Mouse (Mus musculus) midbrain, embryonic 10.5 days (tissue): Measurements from ENCODE around the gene Git2. TPM values are rescaled to one million over a fixed set of nuclear protein-coding genes. Genes with fewer than 3 reads are reported as not detected.

Experiments used
- DNase-seq: peaks from one replicate; pipeline ENCODE4 v3.0.0-alpha.2; 2017; ENCODE audit warnings: low spot score
- H3K27ac ChIP-seq: fragments of 300-500 bp; sonication (generic); replicated peaks from 2 replicates; pipeline ENCODE4 v1.5.1; 2016; ENCODE audit warnings: mild to moderate bottlenecking
- H3K27me3 ChIP-seq: fragments of 300-500 bp; sonication (generic); 2 replicates; pipeline ENCODE4 v1.6.1; 2016; ENCODE audit warnings: low read depth, mild to moderate bottlenecking; ENCODE audit not compliant: poor library complexity, severe bottlenecking
- H3K36me3 ChIP-seq: fragments of 300-500 bp; sonication (generic); 2 replicates; pipeline ENCODE4 v1.6.1; 2016; ENCODE audit warnings: mild to moderate bottlenecking, moderate library complexity
- H3K4me1 ChIP-seq: fragments of 300-500 bp; sonication (generic); 2 replicates; pipeline ENCODE4 v1.6.1; 2016
- H3K4me3 ChIP-seq: fragments of 300-500 bp; sonication (generic); 2 replicates; pipeline ENCODE4 v1.5.1; 2016; ENCODE audit warnings: mild to moderate bottlenecking, moderate library complexity
- H3K9me3 ChIP-seq: fragments of 300-500 bp; sonication (generic); replicated peaks from 2 replicates; pipeline ENCODE4 v1.6.1; 2016; ENCODE audit warnings: mild to moderate bottlenecking
- WGBS: fragments of 180-500 bp; shearing (Covaris S2); methylation state at CpG from one replicate; pipeline ENCODE4 v1.1.7; 2016; 5-methylcytosine and 5-hydroxymethylcytosine counted together
- microRNA-seq: library from miRNA; unstranded; fragments of <30 nt; microRNA quantifications from one replicate; pipeline ENCODE4, GENCODE M21; 2017
- polyA plus RNA-seq: library from polyadenylated mRNA; unstranded; fragments of >200 nt; fragmentation: Nextera tagmentation; extraction: Ambion mirVana; gene quantifications from 2 replicates; pipeline ENCODE4 v1.2.1, GENCODE M21; 2016

The Git2 gene
- polyA plus RNA-seq, 1 experiment from 2014 or later, result 34.4 TPM

DNA sequence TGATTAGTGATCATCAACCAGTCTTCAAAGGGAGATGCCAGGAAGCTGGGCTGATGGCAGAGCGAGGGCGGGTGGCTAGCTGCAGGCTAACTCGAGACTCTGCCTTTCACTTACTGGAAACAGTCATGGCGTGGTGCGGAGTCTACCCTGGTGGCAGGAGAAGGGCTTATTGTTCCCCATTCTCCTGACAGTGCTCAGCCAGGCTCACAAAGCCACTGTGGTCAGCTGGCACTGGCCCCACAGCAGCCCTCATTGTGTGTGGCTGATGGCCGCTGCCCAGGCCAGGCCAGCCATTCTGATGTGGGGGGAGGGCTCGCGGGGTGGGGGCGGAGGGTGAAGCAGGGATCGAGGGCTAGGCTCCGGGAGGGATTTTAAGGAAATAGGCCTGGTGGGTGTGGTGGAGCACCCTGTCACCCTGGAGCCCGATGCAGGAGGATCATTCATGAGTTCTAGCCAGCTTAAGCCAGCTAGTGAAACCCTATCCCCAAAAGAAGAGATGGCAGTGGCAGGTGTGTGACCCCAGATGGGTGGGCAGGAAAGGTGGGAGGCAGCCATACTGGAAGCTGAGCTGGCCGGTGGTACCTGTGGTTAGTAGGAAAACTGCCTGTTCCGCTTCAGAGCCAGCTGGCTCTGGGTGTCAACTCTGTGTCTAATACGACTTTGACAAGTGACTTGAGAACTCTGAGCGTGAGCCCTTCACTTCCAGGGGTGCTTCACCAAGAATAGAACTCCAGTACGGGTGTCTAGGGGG is 95.3 kb downstream of the Git2 start:
- no peak for DNase-seq
- H3K27ac ChIP-seq, result peak overlapping the region; percentile 61
- 78% methylated on average over 17 of the region's 17 CpGs for WGBS
- peaks cover 26% of the 10 kb centered on the region for H3K36me3 ChIP-seq
- no peaks in the 10 kb centered on the region for H3K9me3 ChIP-seq
- H3K27me3 ChIP-seq, result no peaks in the 10 kb centered on the region
- no peak overlapping the region for H3K4me3 ChIP-seq
- peaks cover 37% of the 10 kb centered on the region for H3K4me1 ChIP-seq

Small RNA genes lying within 50 kb of the gene (microRNA-seq; reads per million reads assigned to microRNA genes)
- gene Mir7028, result not detected

Other genes starting within 250 kb of the Git2 start
- 4.0 and 5.1 TPM in 2 replicates for gene Fam222a, start 207.5 kb downstream of the Git2 start, polyA plus RNA-seq
- gene Trpv4, start 117.1 kb downstream of the Git2 start, polyA plus RNA-seq, result 0.12 and 0.27 TPM in 2 replicates
- 81.8 and 83.0 TPM in 2 replicates for gene Gltp, start 84.5 kb downstream of the Git2 start, polyA plus RNA-seq
- gene Tchp, start 67.8 kb downstream of the Git2 start, polyA plus RNA-seq, result 19.4 and 22.0 TPM in 2 replicates
- 50.1 and 54.0 TPM in 2 replicates for gene Ankrd13a, start 840 bp downstream of the Git2 start, polyA plus RNA-seq
- 133 and 143 TPM in 2 replicates for gene 1500011B03Rik, start 48.0 kb upstream of the Git2 start, polyA plus RNA-seq
- not detected in 2 replicates for gene 4930519G04Rik, start 78.1 kb upstream of the Git2 start, polyA plus RNA-seq
- gene Gm9936, start 83.2 kb upstream of the Git2 start, polyA plus RNA-seq, result 0.16 and 0.57 TPM in 2 replicates
- 0.54 and 0.88 TPM in 2 replicates for gene Oasl2, start 121.4 kb upstream of the Git2 start, polyA plus RNA-seq
- gene Oasl1, start 147.7 kb upstream of the Git2 start, polyA plus RNA-seq, result not detected in 2 replicates
- gene 2210016L21Rik, start 166.6 kb upstream of the Git2 start, polyA plus RNA-seq, result 48.7 and 50.3 TPM in 2 replicates
- gene Hnf1a, start 195.6 kb upstream of the Git2 start, polyA plus RNA-seq, result 0.06 TPM in 1 of 2 replicates, not detected in the other
- gene Sppl3, start 235.6 kb upstream of the Git2 start, polyA plus RNA-seq, result 11.5 and 12.0 TPM in 2 replicates